Comparison of ENCODE assay signal across 8 mouse cellular contexts in the genomic region with DNA sequence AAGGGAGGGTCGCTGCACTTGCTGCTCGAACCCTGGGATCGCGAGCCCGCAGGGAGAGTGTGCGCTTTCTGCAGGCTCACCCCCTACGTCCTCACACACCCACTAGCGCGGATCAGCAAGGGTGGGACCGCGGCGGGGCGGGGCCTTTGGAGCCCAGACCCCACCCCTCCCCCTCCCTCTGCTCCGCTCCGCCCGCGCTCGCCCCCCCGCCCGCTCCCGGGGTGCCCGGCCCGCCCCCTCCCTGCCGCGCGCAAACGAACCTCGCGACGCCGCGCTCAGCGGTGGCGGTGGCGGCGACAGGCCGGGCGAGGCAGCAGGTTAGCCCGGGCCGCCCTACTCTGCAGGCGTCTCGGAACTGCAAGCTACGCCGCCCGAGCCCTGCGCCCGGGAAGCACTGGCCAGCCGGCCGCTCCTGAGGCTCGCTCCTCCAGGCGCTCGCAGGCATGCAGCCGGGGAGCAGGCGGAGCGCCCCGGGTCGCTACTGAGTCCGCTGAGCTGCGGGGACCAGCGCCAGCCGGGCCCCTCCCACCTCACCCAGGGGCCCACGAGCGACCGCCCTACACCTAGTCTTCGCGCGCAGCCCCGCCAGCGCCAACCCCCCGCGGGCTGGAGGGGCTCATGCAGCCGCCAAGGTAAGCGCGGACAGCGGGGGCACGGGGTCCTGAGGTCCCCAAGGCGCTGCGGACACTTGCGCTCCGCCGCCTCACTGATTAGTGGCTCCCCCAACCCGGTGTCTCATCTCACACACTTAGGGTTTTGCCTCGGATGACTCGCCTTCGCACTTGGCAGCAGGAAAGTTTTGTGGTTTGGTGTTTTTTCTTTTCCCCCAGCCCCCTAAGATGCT. TPM values are rescaled to one million over a fixed set of nuclear protein-coding genes. Genes with fewer than 3 reads are reported as not detected.
DNase-seq lines count a peak whose midpoint lies in the region; ATAC-seq and TF ChIP-seq lines count a peak whose summit lies in the region.

Gene Rgma, plus strand, starts transcription at position 253 of the 844 bp plus-strand sequence.

- ATAC-seq in forebrain, embryonic 14.5 days: peak; percentile 84
- ATAC-seq in lung, embryonic 15.5 days (ENCODE audit: borderline replicate concordance, extremely low read depth, low FRiP score, low TSS enrichment): peak; percentile 78

- WGBS in forebrain, embryonic 14.5 days: under 1% methylated on average over 59 of the region's 85 CpGs
- 0% methylated on average over 45 of the region's 85 CpGs for WGBS in lung, embryonic 15.5 days

- peak within 1 kb of the TSS; percentile 92 for H3K4me2 ChIP-seq in forebrain, embryonic 14.5 days (ENCODE audit: low read length)
- H3K4me2 ChIP-seq in lung, embryonic 15.5 days: peak within 1 kb of the TSS; percentile 99

- intact Hi-C loops in heart, postnatal 10 days (cut with DNase I): loop anchor here (2.0 to 10.0 kb wide), 7 partner anchors 47 to 975 kb away; no protein-coding TSS in a partner anchor

- peaks cover 37% of the 10 kb centered on the region for H3K4me1 ChIP-seq in forebrain, embryonic 14.5 days (ENCODE audit: control insufficient read depth, insufficient read depth, low read length)
- H3K4me1 ChIP-seq in lung, embryonic 15.5 days: peaks cover 31% of the 10 kb centered on the region

- no peaks in the 10 kb centered on the region for H3K27me3 ChIP-seq in forebrain, embryonic 14.5 days (replicated peaks; ENCODE audit: control insufficient read depth, insufficient read depth, low read length)
- peaks cover 53% of the 10 kb centered on the region for H3K27me3 ChIP-seq in lung, embryonic 15.5 days

- H3K9ac ChIP-seq in forebrain, embryonic 14.5 days (ENCODE audit: low read length): peak within 1 kb of the TSS; percentile 92
- peak within 1 kb of the TSS; percentile 65 for H3K9ac ChIP-seq in lung, embryonic 15.5 days

- no peak for TF ChIP-seq CTCF in layer of hippocampus, adult 2 months (conservative IDR thresholded peaks at IDR 0.05)

- H3K27ac ChIP-seq in forebrain, embryonic 14.5 days (ENCODE audit: low read depth, low read length): peak within 1 kb of the TSS; percentile 94
- peak within 1 kb of the TSS; percentile 90 for H3K27ac ChIP-seq in layer of hippocampus, adult 2 months
- H3K27ac ChIP-seq in lung, embryonic 15.5 days: peak within 1 kb of the TSS; percentile 63

- peak within 1 kb of the TSS; percentile 84 for H3K4me3 ChIP-seq in forebrain, embryonic 14.5 days (ENCODE audit: low read depth, low read length)
- peak within 1 kb of the TSS; percentile 74 for H3K4me3 ChIP-seq in layer of hippocampus, adult 2 months
- H3K4me3 ChIP-seq in lung, embryonic 15.5 days: peak within 1 kb of the TSS; percentile 65

- no peaks in the 10 kb centered on the region for H3K36me3 ChIP-seq in forebrain, embryonic 14.5 days (ENCODE audit: control insufficient read depth, insufficient read depth, low read length)
- no peaks in the 10 kb centered on the region for H3K36me3 ChIP-seq in lung, embryonic 15.5 days

- DNase-seq in ES-CJ7 (ENCODE audit: low read depth, low spot score): peak; percentile 75
- DNase-seq in adrenal gland, postnatal 25 days: peak; percentile 55
- DNase-seq in forebrain, embryonic 14.5 days (ENCODE audit: low spot score): peak; percentile 89
- peak; percentile 71 to 77 for DNase-seq in heart, postnatal 10 days
- peak in 1 of 2 experiments; percentile 44 for DNase-seq in layer of hippocampus, adult 2 months (ENCODE audit: low spot score in 2 of 2)
- DNase-seq in right cerebral cortex, postnatal 25 days: peak; percentile 70
- no peak for DNase-seq in spleen, adult 12 weeks (ENCODE audit: low spot score)

- H3K9me3 ChIP-seq in forebrain, embryonic 14.5 days (replicated peaks; ENCODE audit: control insufficient read depth, low read length): no peaks in the 10 kb centered on the region
- H3K9me3 ChIP-seq in lung, embryonic 15.5 days: no peaks in the 10 kb centered on the region

RNA-seq across cellular contexts. Expression of gene Rgma, which starts in this region (rescaled TPM):
- 7.7 and 9.9 TPM in 2 replicates for total RNA-seq in adrenal gland, postnatal 25 days (2021)
- 20.6 and 23.6 TPM in 2 replicates for polyA plus RNA-seq in forebrain, embryonic 14.5 days (2014; fragmentation: Nextera tagmentation; extraction: Ambion mirVana)
- total RNA-seq in heart, postnatal 10 days (2021): 10 to 100 TPM; 40.6 to 50.4 TPM
- 10 to 100 TPM; 45.9 to 53.2 TPM for total RNA-seq in layer of hippocampus, adult 2 months (2021)
- 11.7 and 12.9 TPM in 2 replicates for polyA plus RNA-seq in lung, embryonic 15.5 days (2015; fragmentation: Nextera tagmentation; extraction: Ambion mirVana)
